Mouse (Mus musculus) telencephalon, adult 2 months (tissue): ENCODE results near the gene Coq10b.
"Not testable (repeated sequence)": the region's sequence is repeated elsewhere in the genome, so short reads cannot be mapped to it uniquely, and the experiment has no call there.

Experiments
- DNase-seq: peaks from one replicate; pipeline ENCODE4 v3.0.0-alpha.2; 2011; ENCODE audit warnings: low read depth, low spot score

Gene Coq10b

GRCm38 (mm10) chr1:55052355-55052953 lies at the start of gene Coq10b:
Gene Coq10b, plus strand, starts transcription at chr1:55052770.
- peak; percentile 98 for DNase-seq

GRCm38 (mm10) chr1:55008313-55008712 lies 44.3 kb upstream of the Coq10b start:
- DNase-seq = not testable (repeated sequence)

- DNase-seq = no peak
These were observed 40.1 kb upstream of the Coq10b start for GRCm38 (mm10) chr1:55012513-55012912.

GRCm38 (mm10) chr1:55021907-55022306 lies 30.7 kb upstream of the Coq10b start:
- DNase-seq = no peak

GRCm38 (mm10) chr1:55025656-55026430 lies 26.7 kb upstream of the Coq10b start:
- DNase-seq = peak; percentile 34

GRCm38 (mm10) chr1:55026444-55027252 lies 25.9 kb upstream of the Coq10b start:
- DNase-seq = peak; percentile 18

- peak; percentile 94 for DNase-seq
These were observed 25.2 kb upstream of the Coq10b start, which contains the start of gene Sf3b1 for GRCm38 (mm10) chr1:55027253-55027801. Gene Sf3b1, minus strand, starts transcription at chr1:55027481.

GRCm38 (mm10) chr1:55027966-55028365 lies 24.6 kb upstream of the Coq10b start:
- DNase-seq = no peak

GRCm38 (mm10) chr1:55028512-55029249 lies 23.9 kb upstream of the Coq10b start:
- no peak for DNase-seq

- no peak for DNase-seq
These were observed 23.1 kb upstream of the Coq10b start for GRCm38 (mm10) chr1:55029446-55029845.

GRCm38 (mm10) chr1:55031026-55031779 lies 21.4 kb upstream of the Coq10b start:
- DNase-seq = no peak

- DNase-seq = no peak
These were observed 12.6 kb upstream of the Coq10b start for GRCm38 (mm10) chr1:55039944-55040343.

- DNase-seq = no peak
These were observed 10.9 kb upstream of the Coq10b start for GRCm38 (mm10) chr1:55041691-55042090.

GRCm38 (mm10) chr1:55042246-55042645 lies 10.3 kb upstream of the Coq10b start:
- no peak for DNase-seq

- DNase-seq = no peak
These were observed 9.4 kb upstream of the Coq10b start for GRCm38 (mm10) chr1:55043164-55043563.

- DNase-seq = no peak
These were observed 3.6 kb upstream of the Coq10b start for GRCm38 (mm10) chr1:55048841-55049587.

- no peak for DNase-seq
These were observed 899 bp upstream of the Coq10b start for GRCm38 (mm10) chr1:55051671-55052070.

GRCm38 (mm10) chr1:55053005-55053404 lies 435 bp downstream of the Coq10b start:
- no peak for DNase-seq

GRCm38 (mm10) chr1:55053596-55053995 lies 1.0 kb downstream of the Coq10b start:
- DNase-seq = no peak
